Mouse (Mus musculus) ovary, postnatal 36 days (tissue): Measurements from ENCODE around the gene Hook2.

Experiments used
- DNase-seq: peaks from one replicate; pipeline ENCODE4 v3.0.0; 2022; ENCODE audit warnings: low spot score, mixed read lengths

The Hook2 gene

GRCm38 (mm10) chr8:84987388-84987787, 3.0 kb upstream of the Hook2 start:
- no peak for DNase-seq

- DNase-seq = no peak
These were observed 2.5 kb upstream of the Hook2 start for GRCm38 (mm10) chr8:84987903-84988302.

GRCm38 (mm10) chr8:84989311-84989731, 1.1 kb upstream of the Hook2 start:
- DNase-seq = no peak

GRCm38 (mm10) chr8:84989810-84990209, 593 bp upstream of the Hook2 start:
- DNase-seq = peak; percentile 91

GRCm38 (mm10) chr8:84990836-84991235, 433 bp downstream of the Hook2 start:
- DNase-seq = peak; percentile 55

- DNase-seq = no peak
These were observed 4.0 kb downstream of the Hook2 start for GRCm38 (mm10) chr8:84994375-84994774.

- DNase-seq = no peak
These were observed 5.3 kb downstream of the Hook2 start for GRCm38 (mm10) chr8:84995680-84996079.

- no peak for DNase-seq
These were observed 6.6 kb downstream of the Hook2 start for GRCm38 (mm10) chr8:84996978-84997377.

GRCm38 (mm10) chr8:84997649-84998295, 7.4 kb downstream of the Hook2 start:
- DNase-seq = peak; percentile 86

- peak; percentile 36 for DNase-seq
These were observed 17.3 kb downstream of the Hook2 start for GRCm38 (mm10) chr8:85007686-85008085.

GRCm38 (mm10) chr8:85011242-85011641, 20.8 kb downstream of the Hook2 start:
- no peak for DNase-seq

GRCm38 (mm10) chr8:85013230-85013840, 22.9 kb downstream of the Hook2 start:
- DNase-seq = peak; percentile 62

GRCm38 (mm10) chr8:85014431-85014830, 24.0 kb downstream of the Hook2 start, which contains the start of gene Best2:
Gene Best2, minus strand, starts transcription at chr8:85014531.
- no peak for DNase-seq

- no peak for DNase-seq
These were observed 26.3 kb downstream of the Hook2 start for GRCm38 (mm10) chr8:85016724-85017123.

- DNase-seq = no peak
These were observed 26.8 kb downstream of the Hook2 start for GRCm38 (mm10) chr8:85017209-85017608.

- DNase-seq = no peak
These were observed 31.2 kb downstream of the Hook2 start for GRCm38 (mm10) chr8:85021514-85022055.

- DNase-seq = no peak
These were observed 33.4 kb downstream of the Hook2 start for GRCm38 (mm10) chr8:85023846-85024245.

GRCm38 (mm10) chr8:85025098-85025932, 34.9 kb downstream of the Hook2 start, which contains the start of gene Asna1:
Gene Asna1, minus strand, starts transcription at chr8:85025281.
- DNase-seq = peak; percentile 71

- peak; percentile 96 for DNase-seq
These were observed 36.5 kb downstream of the Hook2 start, which contains the start of gene Trir for GRCm38 (mm10) chr8:85026670-85027515. Gene Trir, plus strand, starts transcription at chr8:85026823.

GRCm38 (mm10) chr8:85027516-85027855, 37.1 kb downstream of the Hook2 start:
- no peak for DNase-seq

GRCm38 (mm10) chr8:85027922-85028321, 37.5 kb downstream of the Hook2 start:
- DNase-seq = no peak

GRCm38 (mm10) chr8:85029271-85029670, 38.9 kb downstream of the Hook2 start:
- DNase-seq = no peak
